Mouse (Mus musculus) neural tube, embryonic 13.5 days (tissue): ENCODE data around the gene Spib. TPM values are rescaled to one million over a fixed set of nuclear protein-coding genes. Genes with fewer than 3 reads are reported as not detected.

ENCODE experiments used
- microRNA-seq: library from miRNA; unstranded; fragments of <30 nt; microRNA quantifications from one replicate; pipeline ENCODE4, GENCODE M21; 2016
- polyA plus RNA-seq: library from polyadenylated mRNA; unstranded; fragments of >200 nt; fragmentation: Nextera tagmentation; extraction: Ambion mirVana; gene quantifications from 2 replicates; pipeline ENCODE4 v1.2.1, GENCODE M21; 2015

Spib gene
- polyA plus RNA-seq, 1 experiment from 2014 or later, result 0.13 TPM

Small RNA genes lying within 50 kb of the gene (microRNA-seq; reads per million reads assigned to microRNA genes)
- not detected for gene Mir7053

Other genes with a start within 250 kb of the Spib start
- 2.8 TPM in 2 replicates for gene Clec11a, start 225.2 kb downstream of the Spib start, polyA plus RNA-seq
- 26.5 and 27.7 TPM in 2 replicates for gene Shank1, start 221.8 kb downstream of the Spib start, polyA plus RNA-seq
- 24.9 and 28.4 TPM in 2 replicates for gene Syt3, start 148.0 kb downstream of the Spib start, polyA plus RNA-seq
- 1.0 and 1.5 TPM in 2 replicates for gene 1700008O03Rik, start 146.3 kb downstream of the Spib start, polyA plus RNA-seq
- gene Lrrc4b, start 103.1 kb downstream of the Spib start, polyA plus RNA-seq, result 11.3 and 13.3 TPM in 2 replicates
- 1.6 and 2.9 TPM in 2 replicates for gene Aspdh, start 66.7 kb downstream of the Spib start, polyA plus RNA-seq
- gene Josd2, start 64.1 kb downstream of the Spib start, polyA plus RNA-seq, result 49.9 and 54.3 TPM in 2 replicates
- gene Emc10, start 35.5 kb downstream of the Spib start, polyA plus RNA-seq, result 139 TPM in 2 replicates
- 23.0 and 29.8 TPM in 2 replicates for gene Fam71e1, start 35.5 kb downstream of the Spib start, polyA plus RNA-seq
- 0.08 and 0.22 TPM in 2 replicates for gene Mybpc2, start 7.4 kb downstream of the Spib start, polyA plus RNA-seq
- gene Pold1, start 16.8 kb upstream of the Spib start, polyA plus RNA-seq, result 22.5 and 22.7 TPM in 2 replicates
- gene Nr1h2, start 21.9 kb upstream of the Spib start, polyA plus RNA-seq, result 60.1 and 65.2 TPM in 2 replicates
- gene Napsa, start 40.3 kb upstream of the Spib start, polyA plus RNA-seq, result 1.2 and 1.6 TPM in 2 replicates
- 4.7 and 5.2 TPM in 2 replicates for gene Kcnc3, start 58.6 kb upstream of the Spib start, polyA plus RNA-seq
- 1.9 and 2.6 TPM in 2 replicates for gene Myh14, start 138.8 kb upstream of the Spib start, polyA plus RNA-seq
- gene Izumo2, start 176.7 kb upstream of the Spib start, polyA plus RNA-seq, result not detected in 2 replicates
- 25.1 and 30.5 TPM in 2 replicates for gene Vrk3, start 216.3 kb upstream of the Spib start, polyA plus RNA-seq
- 1.2 and 1.3 TPM in 2 replicates for gene Zfp473, start 219.0 kb upstream of the Spib start, polyA plus RNA-seq